Mouse (Mus musculus): ENCODE measurements at regions not wholly inside any gene's neighbourhood (a gene's known extent, or its start where the extent isn't known, plus 50 kb on each side); places are given as distances from the start of the nearest gene placed in this dataset.

- no peak for DNase-seq (ENCODE audit: low spot score in 2 of 2)
Measured at GRCm38 (mm10) chrX:12366801-12367200, 206.6 kb upstream of the Bcor start.

GRCm38 (mm10) chrX:12373670-12374069 lies 213.5 kb upstream of the Bcor start:
- no peak for DNase-seq (ENCODE audit: low spot score in 2 of 2)

- DNase-seq (ENCODE audit: low spot score in 2 of 2), result no peak
Measured at GRCm38 (mm10) chrX:12375796-12376195, 211.8 kb upstream of the Atp6ap2 start.

- no peak for DNase-seq (ENCODE audit: low spot score in 2 of 2)
Measured at GRCm38 (mm10) chrX:12376238-12376980, 211.2 kb upstream of the Atp6ap2 start.

GRCm38 (mm10) chrX:12377441-12377840 lies 210.2 kb upstream of the Atp6ap2 start:
- DNase-seq (ENCODE audit: low spot score in 2 of 2), result no peak

- no peak for DNase-seq (ENCODE audit: low spot score in 2 of 2)
Measured at GRCm38 (mm10) chrX:12392145-12392825, 195.3 kb upstream of the Atp6ap2 start.

GRCm38 (mm10) chrX:12409319-12409718 lies 178.3 kb upstream of the Atp6ap2 start:
- DNase-seq (ENCODE audit: low spot score in 2 of 2), result no peak

GRCm38 (mm10) chrX:12425566-12425965 lies 162.0 kb upstream of the Atp6ap2 start:
- DNase-seq (ENCODE audit: low spot score in 2 of 2), result no peak

- DNase-seq (ENCODE audit: low spot score in 2 of 2), result no peak
Measured at GRCm38 (mm10) chrX:12426664-12427063, 160.9 kb upstream of the Atp6ap2 start.

- DNase-seq (ENCODE audit: low spot score in 2 of 2), result no peak
Measured at GRCm38 (mm10) chrX:12432289-12432688, 155.3 kb upstream of the Atp6ap2 start.

- DNase-seq (ENCODE audit: low spot score in 2 of 2), result no peak
Measured at GRCm38 (mm10) chrX:12435656-12436055, 151.9 kb upstream of the Atp6ap2 start.

GRCm38 (mm10) chrX:12436106-12436505 lies 151.5 kb upstream of the Atp6ap2 start:
- peak in 1 of 2 experiments; percentile 3 for DNase-seq (ENCODE audit: low spot score in 2 of 2)

- peak; percentile 13 to 40 for DNase-seq (ENCODE audit: low spot score in 2 of 2)
Measured at GRCm38 (mm10) chrX:12439447-12439846, 148.2 kb upstream of the Atp6ap2 start.

- no peak for DNase-seq (ENCODE audit: low spot score in 2 of 2)
Measured at GRCm38 (mm10) chrX:12443794-12444193, 143.8 kb upstream of the Atp6ap2 start.

GRCm38 (mm10) chrX:12445093-12445492 lies 142.5 kb upstream of the Atp6ap2 start:
- no peak for DNase-seq (ENCODE audit: low spot score in 2 of 2)

- DNase-seq (ENCODE audit: low spot score in 2 of 2), result no peak
Measured at GRCm38 (mm10) chrX:12447962-12448361, 139.6 kb upstream of the Atp6ap2 start.

- DNase-seq (ENCODE audit: low spot score in 2 of 2), result no peak
Measured at GRCm38 (mm10) chrX:12449688-12450087, 137.9 kb upstream of the Atp6ap2 start.

GRCm38 (mm10) chrX:12452979-12453769 lies 134.4 kb upstream of the Atp6ap2 start:
- no peak for DNase-seq (ENCODE audit: low spot score in 2 of 2)

- no peak for DNase-seq (ENCODE audit: low spot score in 2 of 2)
Measured at GRCm38 (mm10) chrX:12461657-12462056, 125.9 kb upstream of the Atp6ap2 start.

GRCm38 (mm10) chrX:12462936-12463647 lies 124.5 kb upstream of the Atp6ap2 start:
- DNase-seq (ENCODE audit: low spot score in 2 of 2), result no peak

- DNase-seq (ENCODE audit: low spot score in 2 of 2), result no peak
Measured at GRCm38 (mm10) chrX:12466312-12466711, 121.3 kb upstream of the Atp6ap2 start.

GRCm38 (mm10) chrX:12466897-12467296 lies 120.7 kb upstream of the Atp6ap2 start:
- DNase-seq (ENCODE audit: low spot score in 2 of 2), result no peak
